Mouse (Mus musculus) forebrain, embryonic 12.5 days (tissue): ENCODE measurements at regions not wholly inside any gene's neighbourhood (a gene's known extent, or its start where the extent isn't known, plus 50 kb on each side); places are given as distances from the start of the nearest gene placed in this dataset.
A peak's percentile ranks its signal among the peaks of the same experiment; 100 is the strongest.

ENCODE experiments used
- ATAC-seq: fragments of 200-750 bp; cut with Nextera tagmentation; 2 replicates; pipeline ENCODE4 v1.8.0; 2017; ENCODE audit warnings: moderate TSS enrichment; ENCODE audit not compliant: low FRiP score
- H3K27ac ChIP-seq: fragments of 300-500 bp; sonication (generic); 2 replicates; pipeline ENCODE4 v1.5.1; 2016; ENCODE audit warnings: mild to moderate bottlenecking
- H3K27me3 ChIP-seq: fragments of 300-500 bp; sonication (generic); 2 replicates; pipeline ENCODE4 v1.6.1; 2016; ENCODE audit warnings: mild to moderate bottlenecking
- H3K36me3 ChIP-seq: fragments of 300-500 bp; sonication (generic); replicated peaks from 2 replicates; pipeline ENCODE4 v1.6.1; 2016; ENCODE audit warnings: mild to moderate bottlenecking
- H3K4me1 ChIP-seq: fragments of 300-500 bp; sonication (generic); 2 replicates; pipeline ENCODE4 v1.6.1; 2016
- H3K4me2 ChIP-seq: fragments of 300-500 bp; sonication (generic); 2 replicates; pipeline ENCODE4 v1.6.1; 2016; ENCODE audit warnings: mild to moderate bottlenecking, moderate library complexity
- H3K4me3 ChIP-seq: fragments of 300-500 bp; sonication (generic); replicated peaks from 2 replicates; pipeline ENCODE4 v1.5.1; 2016; ENCODE audit warnings: mild to moderate bottlenecking
- H3K9ac ChIP-seq: fragments of 300-500 bp; sonication (generic); 2 replicates; pipeline ENCODE4 v1.6.1; 2016; ENCODE audit warnings: mild to moderate bottlenecking
- H3K9me3 ChIP-seq: fragments of 300-500 bp; sonication (generic); 2 replicates; pipeline ENCODE4 v1.6.1; 2016
- WGBS: fragments of 180-500 bp; shearing (Covaris S2); methylation state at CpG from one replicate; pipeline ENCODE4 v1.1.7; 2016; 5-methylcytosine and 5-hydroxymethylcytosine counted together

DNA sequence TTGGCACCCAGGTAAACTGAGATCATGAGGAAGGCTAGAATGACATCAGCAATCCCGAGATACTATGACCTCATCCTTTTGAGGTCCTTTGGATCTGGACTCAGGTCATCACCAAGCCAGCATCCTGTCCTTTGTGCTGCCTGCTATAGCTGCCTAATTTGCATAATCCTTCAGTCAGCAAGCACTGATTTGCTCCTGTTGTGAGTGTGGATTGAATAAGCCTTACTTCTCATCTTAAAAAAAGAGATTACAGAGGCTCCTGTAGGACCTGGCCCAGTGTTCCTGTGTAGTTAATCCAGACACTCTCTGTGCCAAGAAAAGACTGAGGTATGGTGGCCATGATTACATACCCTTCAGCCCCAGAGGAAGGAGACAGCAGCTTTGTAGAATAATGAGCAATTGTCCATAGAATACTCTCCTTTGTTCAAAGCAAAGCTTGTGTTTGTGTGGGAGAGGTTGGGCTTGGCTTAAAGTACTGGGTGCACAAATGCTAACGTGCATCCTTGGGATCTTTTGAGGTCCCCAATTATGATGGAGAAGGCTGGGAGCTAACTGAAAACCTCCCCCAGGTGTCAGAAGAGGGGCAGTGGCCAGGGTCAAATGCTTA is 50.4 kb upstream of the Sorl1 start:
- H3K4me3 ChIP-seq = no peak overlapping the region
- H3K4me1 ChIP-seq = peaks cover 21% of the 10 kb centered on the region
- H3K9me3 ChIP-seq = no peaks in the 10 kb centered on the region
- ATAC-seq = peak; percentile 68; the same call in 1 of the 2 replicates
- H3K36me3 ChIP-seq = no peaks in the 10 kb centered on the region
- H3K27ac ChIP-seq = peak overlapping the region; percentile 78
- no peaks in the 10 kb centered on the region for H3K27me3 ChIP-seq
- no peak overlapping the region for H3K4me2 ChIP-seq
- WGBS = 10% methylated on average over 2 of the region's 2 CpGs
- no peak overlapping the region for H3K9ac ChIP-seq
